Mouse (Mus musculus): Measurements from ENCODE around the gene AC124108.1.

- TF ChIP-seq CTCF (IDR thresholded peaks at IDR 0.05; ENCODE audit: control insufficient read depth, insufficient read depth, insufficient replicate concordance, low read depth, low read length) (no peak), POLR2A (IDR thresholded peaks at IDR 0.05; ENCODE audit: control insufficient read depth, low read depth, low read length) (no peak)
Measured at GRCm38 (mm10) chr1:132190040-132190513, 1.2 kb upstream of the AC124108.1 start.

Data from testis, adult 2 months (tissue).